Mouse (Mus musculus) intestine, postnatal 0 days (tissue): ENCODE measurements around the gene Ndufaf7. TPM values are rescaled to one million over a fixed set of nuclear protein-coding genes. Genes with fewer than 3 reads are reported as not detected.

Experiments used
- ATAC-seq: fragments of 200-750 bp; cut with Nextera tagmentation; 2 replicates; pipeline ENCODE4 v1.8.0; 2017; ENCODE audit warnings: mild to moderate bottlenecking, moderate TSS enrichment, moderate library complexity
- H3K27ac ChIP-seq: fragments of 300-500 bp; sonication (generic); 2 replicates; pipeline ENCODE4 v1.5.1; 2014; ENCODE audit warnings: mild to moderate bottlenecking, low read depth, low read length, moderate library complexity
- H3K27me3 ChIP-seq: fragments of 300-500 bp; sonication (generic); replicated peaks from 2 replicates; pipeline ENCODE4 v1.6.1; 2014; ENCODE audit warnings: low read length, mixed read lengths; ENCODE audit not compliant: control insufficient read depth, insufficient read depth
- H3K36me3 ChIP-seq: fragments of 300-500 bp; sonication (generic); 2 replicates; pipeline ENCODE4 v1.6.1; 2014; ENCODE audit warnings: mild to moderate bottlenecking, moderate library complexity; ENCODE audit not compliant: control insufficient read depth, insufficient read depth
- H3K4me1 ChIP-seq: fragments of 300-500 bp; sonication (generic); replicated peaks from 2 replicates; pipeline ENCODE4 v1.6.1; 2014; ENCODE audit warnings: antibody characterized with exemption, low read length, mixed read lengths; ENCODE audit not compliant: control insufficient read depth, insufficient read depth
- H3K4me2 ChIP-seq: fragments of 300-500 bp; sonication (generic); replicated peaks from 2 replicates; pipeline ENCODE4 v1.6.1; 2014; ENCODE audit warnings: low read depth, mild to moderate bottlenecking, moderate library complexity
- H3K4me3 ChIP-seq: fragments of 300-500 bp; sonication (generic); 2 replicates; pipeline ENCODE4 v1.5.1; 2014; ENCODE audit warnings: low read depth, low read length
- H3K9ac ChIP-seq: fragments of 300-500 bp; sonication (generic); 2 replicates; pipeline ENCODE4 v1.6.1; 2014; ENCODE audit warnings: mild to moderate bottlenecking, low read depth, low read length
- H3K9me3 ChIP-seq: fragments of 300-500 bp; sonication (generic); 2 replicates; pipeline ENCODE4 v1.6.1; 2016; ENCODE audit warnings: mixed run types; ENCODE audit not compliant: control insufficient read depth
- CTCF ChIP-seq: sonication (generic); IDR thresholded peaks from 2 replicates; pipeline ENCODE4 v1.5.1; 2016; ENCODE audit warnings: low read depth, mild to moderate bottlenecking, control low read depth, antibody characterized with exemption, moderate library complexity
- WGBS: fragments of 180-500 bp; shearing (Covaris S2); extraction: QIAGEN DNeasy Blood & Tissue Kit; methylation state at CpG from one replicate; pipeline ENCODE4 v1.1.7; 2014; 5-methylcytosine and 5-hydroxymethylcytosine counted together
- polyA plus RNA-seq: library from polyadenylated mRNA; unstranded; fragments of >200 nt; fragmentation: Nextera tagmentation; extraction: Ambion mirVana; gene quantifications from 2 replicates; pipeline ENCODE4 v1.2.1, GENCODE M21; 2015

Gene Ndufaf7
- 24.1 and 29.7 TPM in 2 replicates for polyA plus RNA-seq

GRCm38 (mm10) chr17:78936466-78937228, at the start of gene Ndufaf7, which contains the start of gene Cebpz:
Ndufaf7 (plus strand) TSS chr17:78937136.
Cebpz (minus strand) TSS chr17:78937066.
- TF ChIP-seq CTCF: no peak
- Histone ChIP-seq H3K9ac (peak within 1 kb of the TSS; percentile 68), H3K4me1 (no peaks in the 10 kb centered on the region), H3K9me3 (no peaks in the 10 kb centered on the region), H3K27ac (peak within 1 kb of the TSS; percentile 9; the same call in 1 of the 2 replicates), H3K36me3 (peaks cover 35% of the 10 kb centered on the region), H3K4me3 (peak within 1 kb of the TSS; percentile 61), H3K4me2 (peak within 1 kb of the TSS; percentile 78), H3K27me3 (no peaks in the 10 kb centered on the region)
- peak; percentile 100 for ATAC-seq
- WGBS: under 1% methylated on average over 45 of the region's 45 CpGs

GRCm38 (mm10) chr17:78888554-78888953, 48.4 kb upstream of the Ndufaf7 start:
- Histone ChIP-seq H3K9ac (no peak overlapping the region), H3K27ac (no peak overlapping the region), H3K4me1 (no peaks in the 10 kb centered on the region), H3K4me3 (no peak overlapping the region), H3K27me3 (no peaks in the 10 kb centered on the region), H3K9me3 (no peaks in the 10 kb centered on the region), H3K36me3 (no peaks in the 10 kb centered on the region), H3K4me2 (no peak overlapping the region)
- TF ChIP-seq CTCF: no peak
- WGBS: 87% methylated on average over 4 of the region's 4 CpGs
- ATAC-seq: no peak

- 54% methylated on average over 3 of the region's 3 CpGs for WGBS
- H3K4me3 ChIP-seq: no peak overlapping the region
- no peak for TF ChIP-seq CTCF
- no peaks in the 10 kb centered on the region for H3K27me3 ChIP-seq
- H3K4me2 ChIP-seq: no peak overlapping the region
- H3K36me3 ChIP-seq: no peaks in the 10 kb centered on the region
- H3K9me3 ChIP-seq: no peaks in the 10 kb centered on the region
- H3K4me1 ChIP-seq: no peaks in the 10 kb centered on the region
- no peak overlapping the region for H3K9ac ChIP-seq
- H3K27ac ChIP-seq: no peak overlapping the region
- ATAC-seq: no peak
These were observed 47.8 kb upstream of the Ndufaf7 start for GRCm38 (mm10) chr17:78889184-78889583.

GRCm38 (mm10) chr17:78891020-78891419, 45.9 kb upstream of the Ndufaf7 start:
- H3K27me3 ChIP-seq: no peaks in the 10 kb centered on the region
- no peak overlapping the region for H3K27ac ChIP-seq
- H3K36me3 ChIP-seq: no peaks in the 10 kb centered on the region
- H3K9me3 ChIP-seq: no peaks in the 10 kb centered on the region
- no peak overlapping the region for H3K4me2 ChIP-seq
- no peak overlapping the region for H3K4me3 ChIP-seq
- no peak for TF ChIP-seq CTCF
- 80% methylated on average over 9 of the region's 9 CpGs for WGBS
- no peak for ATAC-seq
- no peak overlapping the region for H3K9ac ChIP-seq
- H3K4me1 ChIP-seq: no peaks in the 10 kb centered on the region

GRCm38 (mm10) chr17:78894991-78895390, 41.9 kb upstream of the Ndufaf7 start:
- H3K36me3 ChIP-seq: no peaks in the 10 kb centered on the region
- H3K9ac ChIP-seq: no peak overlapping the region
- H3K9me3 ChIP-seq: no peaks in the 10 kb centered on the region
- no peak for ATAC-seq
- no peaks in the 10 kb centered on the region for H3K4me1 ChIP-seq
- TF ChIP-seq CTCF: no peak
- H3K27me3 ChIP-seq: no peaks in the 10 kb centered on the region
- no peak overlapping the region for H3K4me3 ChIP-seq
- 0 out of 2 replicates have a peak overlapping the region, but pooled peaks have one; percentile 54 for H3K4me2 ChIP-seq
- H3K27ac ChIP-seq: no peak overlapping the region
- 82% methylated on average over 7 of the region's 7 CpGs for WGBS

GRCm38 (mm10) chr17:78895394-78895793, 41.5 kb upstream of the Ndufaf7 start:
- ATAC-seq: no peak

More at GRCm38 (mm10) chr17:78895394-78895793, 41.5 kb upstream of the Ndufaf7 start:
- Histone ChIP-seq H3K27ac (no peak overlapping the region), H3K9me3 (no peaks in the 10 kb centered on the region), H3K36me3 (no peaks in the 10 kb centered on the region), H3K4me3 (peak overlapping the region; percentile 12; the same call in 1 of the 2 replicates), H3K9ac (no peak overlapping the region), H3K4me1 (no peaks in the 10 kb centered on the region), H3K4me2 (peak overlapping the region; percentile 54), H3K27me3 (no peaks in the 10 kb centered on the region)
- TF ChIP-seq CTCF: peak; percentile 79
- WGBS: 20% methylated on average over 8 of the region's 8 CpGs
